In genomic region chr8:46772801-46773200, GRCm38 (mm10) we compare ENCODE assay signal across 20 mouse cellular contexts. TPM values are rescaled to one million over a fixed set of nuclear protein-coding genes. Genes with fewer than 3 reads are reported as not detected.
DNase-seq lines count a peak whose midpoint lies in the region; ATAC-seq and TF ChIP-seq lines count a peak whose summit lies in the region.
"Had no signal": no experiment of that assay in that cellular context is flagged by ENCODE, and none has a peak within 500 bp of the region (broad histone marks: within the 10 kb centered on the region; RNA-seq: fewer than 3 reads in every experiment).

No protein-coding gene starts in this region.

- no peaks in the 10 kb centered on the region for H3K27me3 ChIP-seq in megakaryocyte, embryonic 14.5 days (replicated peaks)
- H3K27me3 ChIP-seq: embryonic facial prominence, embryonic 12.5 days; forebrain, embryonic 13.5 days; forebrain, embryonic 15.5 days had no signal

- ATAC-seq in megakaryocyte, adult 5-6 weeks (ENCODE audit: poor library complexity, severe bottlenecking) = no peak
- peak; percentile 64 for ATAC-seq in granulocyte monocyte progenitor cell, adult 5-6 weeks (replicated peaks; ENCODE audit: poor library complexity, severe bottlenecking)
- ATAC-seq in megakaryocyte progenitor cell, adult 5-6 weeks (replicated peaks; ENCODE audit: poor library complexity) = peak; percentile 52
- ATAC-seq: forebrain, embryonic 13.5 days; forebrain, embryonic 15.5 days; forebrain, postnatal 0 days had no signal

- peaks cover 61% of the 10 kb centered on the region for H3K4me1 ChIP-seq in megakaryocyte, embryonic 14.5 days

- H3K9me3 ChIP-seq in megakaryocyte, embryonic 14.5 days = peaks cover 5% of the 10 kb centered on the region; the same call in 1 of the 2 replicates
- H3K9me3 ChIP-seq: embryonic facial prominence, embryonic 10.5 days; embryonic facial prominence, embryonic 12.5 days; forebrain, embryonic 15.5 days had no signal

- H3K27ac ChIP-seq in gastrocnemius, adult 2 months = no peak overlapping the region
- H3K27ac ChIP-seq: embryonic facial prominence, embryonic 10.5 days; embryonic facial prominence, embryonic 12.5 days; forebrain, embryonic 13.5 days; forebrain, embryonic 15.5 days had no signal

- intact Hi-C loops in left cerebral cortex, postnatal 14 days (cut with DNase I) = no loop called here
- intact Hi-C loops in gastrocnemius, adult 2 months (cut with DNase I) = no loop called here

- DNase-seq in left cerebral cortex, postnatal 14 days (ENCODE audit: low spot score in 2 of 2) = no peak
- no peak for DNase-seq in cerebellum, adult 9-11 months
- no peak for DNase-seq in gastrocnemius, adult 2 months
- DNase-seq: adrenal gland, adult 2 months; adrenal gland, postnatal 10 days; adrenal gland, postnatal 25 days; cerebellum, adult 11-12 months; cerebellum, adult 2 months; cerebellum, adult 9-10 months; cerebellum, postnatal 14 days; cerebellum, postnatal 36 days; forebrain, postnatal 0 days had no signal

- no peak for TF ChIP-seq CTCF in gastrocnemius, adult 2 months (IDR thresholded peaks at IDR 0.05)

- H3K4me3 ChIP-seq in megakaryocyte, embryonic 14.5 days (replicated peaks) = peak overlapping the region; percentile 19
- H3K4me3 ChIP-seq in gastrocnemius, adult 2 months = no peak overlapping the region
- H3K4me3 ChIP-seq: embryonic facial prominence, embryonic 10.5 days; embryonic facial prominence, embryonic 12.5 days; forebrain, embryonic 13.5 days; forebrain, embryonic 15.5 days had no signal

- peaks cover 75% of the 10 kb centered on the region for H3K36me3 ChIP-seq in megakaryocyte, embryonic 14.5 days (replicated peaks; ENCODE audit: low read length)
- H3K36me3 ChIP-seq: embryonic facial prominence, embryonic 10.5 days; embryonic facial prominence, embryonic 12.5 days; forebrain, embryonic 15.5 days had no signal

RNA-seq across cellular contexts. Expression of gene Irf2, which starts 33.3 kb away (rescaled TPM):
- polyA plus RNA-seq in megakaryocyte, embryonic 14.5 days (2012; ENCODE audit: insufficient read depth, low replicate concordance) = 29.9 and 107 TPM in 2 replicates
- 152 and 154 TPM in 2 replicates for total RNA-seq in megakaryocyte, adult 5-6 weeks (2015)
- 37.9 and 77.9 TPM in 2 replicates for total RNA-seq in megakaryocyte, adult 5-6 weeks (2017)
- total RNA-seq in granulocyte monocyte progenitor cell, adult 5-6 weeks (2014; fragmentation: Nextera tagmentation) = 48.8 and 67.9 TPM in 2 replicates
- 12.6 and 20.4 TPM in 2 replicates for total RNA-seq in granulocyte monocyte progenitor cell, adult 5-6 weeks (2017)
- total RNA-seq in megakaryocyte progenitor cell, adult 5-6 weeks (2015) = 56.6 and 58.9 TPM in 2 replicates
- total RNA-seq in megakaryocyte progenitor cell, adult 5-6 weeks (2017) = 11.9 and 28.5 TPM in 2 replicates
- 10 to 100 TPM; 40.6 to 44.3 TPM for total RNA-seq in left cerebral cortex, postnatal 14 days (2021)
- 10 to 100 TPM; 40.0 to 41.8 TPM for total RNA-seq in gastrocnemius, adult 2 months (2021)
